Mouse (Mus musculus): ENCODE measurements around the gene Idh2. TPM values are rescaled to one million over a fixed set of nuclear protein-coding genes. Genes with fewer than 3 reads are reported as not detected.
"Not testable (repeated sequence)": the region's sequence is repeated elsewhere in the genome, so short reads cannot be mapped to it uniquely, and the experiment has no call there.

The Idh2 gene
- polyA plus RNA-seq, 1 experiment: 92.7 TPM

GRCm38 (mm10) chr7:80146077-80146476, 30.9 kb upstream of the Idh2 start:
- TF ChIP-seq CTCF (IDR thresholded peaks at IDR 0.05; ENCODE audit: extremely low read depth, insufficient read depth, low read length) (no peak), POLR2A (IDR thresholded peaks at IDR 0.05; ENCODE audit: extremely low read depth, insufficient read depth, low read length) (no peak)
- H3K4me1 ChIP-seq (ENCODE audit: control insufficient read depth, insufficient read depth, low read length): peaks cover 4% of the 10 kb centered on the region; the same call in 1 of the 2 replicates
- no peak overlapping the region for H3K27ac ChIP-seq (ENCODE audit: insufficient read depth, low read length)
- no peak overlapping the region for H3K4me3 ChIP-seq (ENCODE audit: insufficient read depth, low read length)

- TF ChIP-seq CTCF (IDR thresholded peaks at IDR 0.05; ENCODE audit: extremely low read depth, insufficient read depth, low read length) (no peak), POLR2A (IDR thresholded peaks at IDR 0.05; ENCODE audit: extremely low read depth, insufficient read depth, low read length) (no peak)
- peaks cover 4% of the 10 kb centered on the region; the same call in 1 of the 2 replicates for H3K4me1 ChIP-seq (ENCODE audit: control insufficient read depth, insufficient read depth, low read length)
- no peak overlapping the region for H3K27ac ChIP-seq (ENCODE audit: insufficient read depth, low read length)
- no peak overlapping the region for H3K4me3 ChIP-seq (ENCODE audit: insufficient read depth, low read length)
Observed at GRCm38 (mm10) chr7:80144695-80145094, 29.5 kb upstream of the Idh2 start.

DNA sequence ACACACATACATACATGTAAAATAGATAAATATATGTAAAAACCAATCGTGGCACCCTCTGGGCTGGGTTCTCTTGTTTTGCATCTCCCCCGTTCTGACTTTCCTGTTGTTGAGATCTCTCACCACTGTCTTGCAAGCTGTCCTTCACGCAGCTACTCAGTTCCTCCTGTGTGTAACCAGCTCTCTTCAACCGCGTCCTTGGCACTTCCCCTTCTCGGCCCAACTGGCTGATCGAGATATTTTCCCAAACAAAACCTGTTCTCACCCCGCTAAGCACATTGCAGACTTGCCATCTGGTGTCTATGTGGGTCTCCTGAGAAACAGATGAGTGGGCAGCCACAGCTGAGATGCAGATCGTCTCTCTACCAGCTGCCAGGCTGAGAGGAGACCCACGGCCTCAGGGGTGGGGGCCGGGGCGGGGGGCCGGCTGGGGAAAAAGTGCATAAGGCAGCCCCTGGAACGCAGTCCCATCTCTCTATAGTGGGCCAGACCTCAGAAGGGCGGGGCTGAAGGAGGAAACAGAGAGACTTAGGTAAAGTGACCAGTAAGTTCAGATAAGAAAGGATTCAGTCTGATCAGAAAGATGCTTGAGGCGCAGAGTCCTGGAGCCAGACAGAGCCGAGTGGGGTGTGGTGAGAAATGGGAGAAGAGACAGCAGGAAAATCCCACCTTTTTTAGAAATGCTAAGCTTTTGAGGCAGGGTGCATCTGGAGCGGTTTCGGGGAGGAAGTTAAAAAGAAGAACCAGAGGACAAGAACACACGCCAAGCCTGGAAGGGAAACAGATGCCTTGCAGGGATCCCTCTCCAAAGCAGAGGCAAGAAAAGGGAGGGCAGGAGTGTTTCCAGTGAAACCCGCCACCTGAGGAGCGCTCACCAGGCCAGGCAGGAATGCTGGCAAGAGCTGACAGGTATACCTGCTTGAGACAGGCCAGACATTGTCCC, 28.4 kb upstream of the Idh2 start:
- TF ChIP-seq CTCF (IDR thresholded peaks at IDR 0.05; ENCODE audit: extremely low read depth, insufficient read depth, low read length): no peak
- no peak for TF ChIP-seq POLR2A (IDR thresholded peaks at IDR 0.05; ENCODE audit: extremely low read depth, insufficient read depth, low read length)
- Histone ChIP-seq H3K4me3 (ENCODE audit: insufficient read depth, low read length) (no peak overlapping the region), H3K4me1 (ENCODE audit: control insufficient read depth, insufficient read depth, low read length) (peaks cover 2% of the 10 kb centered on the region; the same call in 1 of the 2 replicates), H3K27ac (ENCODE audit: insufficient read depth, low read length) (no peak overlapping the region)

- no peak for TF ChIP-seq POLR2A (IDR thresholded peaks at IDR 0.05; ENCODE audit: extremely low read depth, insufficient read depth, low read length)
- TF ChIP-seq CTCF (IDR thresholded peaks at IDR 0.05; ENCODE audit: extremely low read depth, insufficient read depth, low read length): peak; percentile 88
Observed at GRCm38 (mm10) chr7:80140815-80141214, 25.6 kb upstream of the Idh2 start.

GRCm38 (mm10) chr7:80138375-80138774, 23.2 kb upstream of the Idh2 start:
- no peak overlapping the region for H3K4me3 ChIP-seq (ENCODE audit: insufficient read depth, low read length)

More at GRCm38 (mm10) chr7:80140815-80141214, 25.6 kb upstream of the Idh2 start:
- no peak overlapping the region for H3K27ac ChIP-seq (ENCODE audit: insufficient read depth, low read length)
- peaks cover 2% of the 10 kb centered on the region; the same call in 1 of the 2 replicates for H3K4me1 ChIP-seq (ENCODE audit: control insufficient read depth, insufficient read depth, low read length)
- no peak overlapping the region for H3K4me3 ChIP-seq (ENCODE audit: insufficient read depth, low read length)

DNA sequence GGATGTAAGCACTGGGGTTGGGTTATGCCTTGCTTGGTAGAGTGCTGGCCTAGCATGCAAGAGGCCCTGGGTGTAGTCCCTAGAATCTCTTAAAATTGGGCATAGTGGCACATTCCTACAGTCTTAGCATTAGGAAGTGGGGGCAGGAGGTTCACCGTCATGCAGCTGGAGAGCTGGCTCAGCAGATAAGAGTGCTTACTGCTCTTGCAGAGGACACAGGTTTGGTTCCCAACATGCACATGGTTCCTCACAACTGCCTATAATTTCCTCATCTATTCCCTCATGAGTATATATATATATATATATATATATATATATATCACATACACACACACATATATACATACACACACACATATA, 20.0 kb upstream of the Idh2 start:
- Histone ChIP-seq H3K4me1 (ENCODE audit: control insufficient read depth, insufficient read depth, low read length) (no peaks in the 10 kb centered on the region), H3K4me3 (ENCODE audit: insufficient read depth, low read length) (no peak overlapping the region), H3K27ac (ENCODE audit: insufficient read depth, low read length) (peak overlapping the region; percentile 24; the same call in 1 of the 2 replicates)
- no peak for TF ChIP-seq CTCF (IDR thresholded peaks at IDR 0.05; ENCODE audit: extremely low read depth, insufficient read depth, low read length)
- TF ChIP-seq POLR2A (IDR thresholded peaks at IDR 0.05; ENCODE audit: extremely low read depth, insufficient read depth, low read length): no peak

More at GRCm38 (mm10) chr7:80138375-80138774, 23.2 kb upstream of the Idh2 start:
- H3K4me1 ChIP-seq (ENCODE audit: control insufficient read depth, insufficient read depth, low read length): no peaks in the 10 kb centered on the region
- no peak overlapping the region for H3K27ac ChIP-seq (ENCODE audit: insufficient read depth, low read length)
- TF ChIP-seq POLR2A (IDR thresholded peaks at IDR 0.05; ENCODE audit: extremely low read depth, insufficient read depth, low read length): no peak

DNA sequence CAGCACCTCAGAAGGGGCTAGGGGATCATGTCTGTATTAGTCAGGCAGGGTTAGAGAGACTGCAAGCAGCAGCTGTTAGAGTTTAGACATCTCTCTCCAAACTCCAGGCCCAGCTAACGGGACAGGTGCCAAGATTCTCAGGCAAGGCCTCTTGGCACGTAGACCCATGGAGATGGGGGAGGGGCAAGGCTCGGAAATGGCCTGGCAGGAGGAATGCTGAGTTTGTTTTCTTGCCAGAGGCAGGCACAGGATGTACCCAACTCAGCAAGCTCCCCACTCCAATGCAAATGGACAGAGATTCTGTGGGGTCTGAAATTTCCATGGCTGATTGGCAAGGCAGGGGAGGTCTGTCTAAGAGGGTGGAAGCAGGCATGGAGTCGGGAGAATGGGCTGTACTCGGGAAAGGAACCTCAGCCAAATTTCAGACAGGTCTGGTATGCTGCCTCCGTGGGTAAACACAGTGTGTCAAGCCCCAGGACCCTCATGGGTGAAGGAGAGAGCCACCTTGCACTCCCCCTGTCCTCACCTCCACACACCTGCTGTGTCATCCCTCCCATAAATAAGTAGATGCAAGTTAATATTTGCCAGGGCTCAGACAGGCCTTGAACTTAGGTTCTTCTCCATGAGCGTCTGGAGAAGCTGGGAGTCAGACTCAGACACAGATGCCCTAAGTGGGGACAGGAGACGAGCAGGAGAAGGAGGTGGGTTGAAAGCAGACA, 19.4 kb upstream of the Idh2 start:
- Histone ChIP-seq H3K4me1 (ENCODE audit: control insufficient read depth, insufficient read depth, low read length) (no peaks in the 10 kb centered on the region), H3K27ac (ENCODE audit: insufficient read depth, low read length) (peak overlapping the region; percentile 24; the same call in 1 of the 2 replicates), H3K4me3 (ENCODE audit: insufficient read depth, low read length) (no peak overlapping the region)
- TF ChIP-seq CTCF (IDR thresholded peaks at IDR 0.05; ENCODE audit: extremely low read depth, insufficient read depth, low read length): no peak
- TF ChIP-seq POLR2A (IDR thresholded peaks at IDR 0.05; ENCODE audit: extremely low read depth, insufficient read depth, low read length): no peak

DNA sequence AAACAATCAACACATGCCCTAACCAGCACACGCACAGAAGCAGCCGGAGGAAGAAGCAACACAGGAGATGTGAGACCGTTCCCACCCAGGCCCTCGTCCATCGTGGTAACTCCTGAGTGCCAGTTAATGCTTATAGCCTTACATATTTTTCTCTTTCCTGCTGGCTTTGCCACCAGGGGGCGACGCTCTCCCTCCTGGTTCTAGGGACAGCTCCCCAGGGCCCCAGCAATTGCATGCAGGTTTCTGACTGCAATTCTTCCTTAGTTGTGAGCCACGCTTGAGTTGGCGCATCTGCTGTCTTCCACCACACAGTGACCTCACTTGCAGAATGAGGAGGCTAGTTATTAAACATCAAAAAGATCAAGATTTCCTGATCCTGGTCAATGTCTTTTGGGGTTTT, 17.3 kb upstream of the Idh2 start:
- TF ChIP-seq POLR2A (IDR thresholded peaks at IDR 0.05; ENCODE audit: extremely low read depth, insufficient read depth, low read length): no peak
- peak; percentile 41 for TF ChIP-seq CTCF (IDR thresholded peaks at IDR 0.05; ENCODE audit: extremely low read depth, insufficient read depth, low read length)
- H3K27ac ChIP-seq (ENCODE audit: insufficient read depth, low read length): no peak overlapping the region

DNA sequence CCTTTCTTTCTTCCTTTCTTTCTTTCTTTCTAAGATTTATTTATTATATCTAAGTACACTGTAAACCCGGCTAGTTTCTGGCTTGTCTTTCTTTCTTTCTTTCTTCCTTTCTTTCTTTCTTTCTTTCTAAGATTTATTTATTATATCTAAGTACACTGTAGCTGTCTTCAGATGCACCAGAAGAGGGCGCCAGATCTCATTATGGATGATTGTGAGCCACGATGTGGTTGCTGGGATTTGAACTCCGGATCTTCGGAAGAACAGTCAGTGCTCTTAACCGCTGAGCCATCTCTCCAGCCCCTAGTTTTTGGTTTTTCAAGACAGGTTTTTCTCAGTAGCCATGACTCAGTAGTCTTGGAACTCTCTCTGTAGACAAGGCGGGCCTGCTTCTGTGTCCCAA, 16.1 kb upstream of the Idh2 start:
- H3K4me1 ChIP-seq (ENCODE audit: control insufficient read depth, insufficient read depth, low read length); H3K4me3 ChIP-seq (ENCODE audit: insufficient read depth, low read length); H3K27ac ChIP-seq (ENCODE audit: insufficient read depth, low read length): not testable (repeated sequence)

More for the DNA sequence above, 17.3 kb upstream of the Idh2 start:
- no peaks in the 10 kb centered on the region for H3K4me1 ChIP-seq (ENCODE audit: control insufficient read depth, insufficient read depth, low read length)
- H3K4me3 ChIP-seq (ENCODE audit: insufficient read depth, low read length): no peak overlapping the region
